Mouse (Mus musculus) ES-E14 (cell line): Measurements from ENCODE around the gene Cenps. TPM values are rescaled to one million over a fixed set of nuclear protein-coding genes. Genes with fewer than 3 reads are reported as not detected.

Source experiments
- DNase-seq: peaks from one replicate; pipeline ENCODE4 v3.0.0-alpha.2; 2013; ENCODE audit warnings: low read depth, low spot score
- H3K27ac ChIP-seq: 2 replicates; pipeline ENCODE4 v1.5.1; 2012; ENCODE audit warnings: low read depth, mild to moderate bottlenecking, low read length, moderate library complexity, mixed read lengths; ENCODE audit not compliant: poor library complexity, insufficient read depth, severe bottlenecking
- H3K36me3 ChIP-seq: 2 replicates; pipeline ENCODE4 v1.6.1; 2012; ENCODE audit warnings: mild to moderate bottlenecking, low read length, moderate library complexity, mixed read lengths; ENCODE audit not compliant: control insufficient read depth, poor library complexity, insufficient read depth, severe bottlenecking
- H3K4me1 ChIP-seq, 2 experiments: fragments of 150-350 bp in 1 of 2; sonication (generic) in 1 of 2; 2 replicates each; pipeline ENCODE4 v1.6.1; 2012; ENCODE audit warnings: low read length in 2 of 2, mild to moderate bottlenecking in 1 of 2, mixed read lengths in 1 of 2; ENCODE audit not compliant: control insufficient read depth in 2 of 2, insufficient read depth in 2 of 2, poor library complexity in 1 of 2
- H3K4me3 ChIP-seq, 2 experiments: fragments of 150-350 bp in 1 of 2; sonication (generic) in 1 of 2; 2 replicates each; pipeline ENCODE4 v1.5.1; 2012; ENCODE audit warnings: low read length in 2 of 2, low read depth in 1 of 2, mild to moderate bottlenecking in 1 of 2, mixed read lengths in 1 of 2; ENCODE audit not compliant: insufficient read depth in 1 of 2, poor library complexity in 1 of 2, severe bottlenecking in 1 of 2
- H3K9ac ChIP-seq: 2 replicates; pipeline ENCODE4 v1.6.1; 2012; ENCODE audit warnings: low read depth, mild to moderate bottlenecking, low read length, mixed read lengths; ENCODE audit not compliant: poor library complexity, insufficient read depth, severe bottlenecking
- H3K9me3 ChIP-seq: fragments of 150-350 bp; sonication (generic); 2 replicates; pipeline ENCODE4 v1.6.1; 2012; ENCODE audit warnings: low read depth, mild to moderate bottlenecking, low read length; ENCODE audit not compliant: control insufficient read depth, insufficient read depth
- CHD2 ChIP-seq: IDR thresholded peaks from 2 replicates; pipeline ENCODE4 v1.6.1; 2014; ENCODE audit warnings: mild to moderate bottlenecking, low read depth, low read length, inconsistent platforms
- HCFC1 ChIP-seq: IDR thresholded peaks from 2 replicates; pipeline ENCODE4 v1.6.1; 2012; ENCODE audit warnings: low read length, inconsistent platforms, borderline replicate concordance; ENCODE audit not compliant: insufficient read depth
- MAFK ChIP-seq: IDR thresholded peaks from 2 replicates; pipeline ENCODE4 v1.6.1; 2014; ENCODE audit warnings: mild to moderate bottlenecking, low read depth, low read length, inconsistent platforms; ENCODE audit not compliant: insufficient read depth
- ZC3H11A ChIP-seq: IDR thresholded peaks from 2 replicates; pipeline ENCODE4 v1.6.1; 2012; ENCODE audit warnings: low read depth, mild to moderate bottlenecking, inconsistent platforms, low read length, borderline replicate concordance
- ZNF384 ChIP-seq: IDR thresholded peaks from 2 replicates; pipeline ENCODE4 v1.6.1; 2012; ENCODE audit warnings: low read depth, low read length, inconsistent platforms
- in situ Hi-C, 2 experiments: fragments of 600-800 bp; cut with MboI; formaldehyde crosslinking; loops; one replicate each; pipeline ENCODE4 v1.15.1; 2025; ENCODE audit warnings: low sequenced_read_pairs in 2 of 2, inconsistent platforms in 1 of 2; ENCODE audit not compliant: unreplicated experiment in 2 of 2
- total RNA-seq: library from RNA; depleted of rRNA; stranded (reverse); fragments of 300-350 nt; gene quantifications from 2 replicates; pipeline ENCODE4 v1.2.3, GENCODE M21; 2012

The Cenps gene
- total RNA-seq, 1 experiment = 15.2 TPM

DNA sequence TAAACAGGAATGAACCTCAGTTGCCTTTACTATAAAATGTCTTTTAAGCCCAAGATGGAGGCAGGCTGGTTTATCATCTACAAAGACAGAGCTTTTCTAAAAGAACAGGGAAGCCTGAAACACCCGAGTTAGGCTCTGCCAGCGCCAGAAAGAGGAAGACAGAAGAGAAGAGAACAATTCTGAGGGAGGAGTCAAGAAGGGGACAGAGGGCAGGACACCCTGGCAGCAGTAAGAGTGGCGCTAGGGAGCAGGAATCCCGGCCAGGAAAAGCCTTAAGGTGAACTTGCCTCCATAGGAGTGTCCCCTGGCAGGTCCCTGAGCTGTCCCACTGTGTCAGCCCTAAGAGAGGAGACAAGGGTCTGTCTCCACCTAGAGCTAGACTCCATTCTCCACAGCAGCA lies 6.2 kb upstream of the Cenps start:
- Histone ChIP-seq H3K36me3 (no peaks in the 10 kb centered on the region), H3K4me3 (no peak overlapping the region), H3K9me3 (no peaks in the 10 kb centered on the region), H3K9ac (no peak overlapping the region), H3K27ac (no peak overlapping the region), H3K4me1 (peaks cover 0 to 3% of the 10 kb centered on the region in 2 experiments; a peak in 1 of 4 replicates)
- in situ Hi-C loops = no loop called here
- no peak for TF ChIP-seq ZC3H11A
- TF ChIP-seq HCFC1 = no peak
- no peak for TF ChIP-seq ZNF384
- TF ChIP-seq CHD2 = no peak
- TF ChIP-seq MAFK = no peak
- DNase-seq = no peak

DNA sequence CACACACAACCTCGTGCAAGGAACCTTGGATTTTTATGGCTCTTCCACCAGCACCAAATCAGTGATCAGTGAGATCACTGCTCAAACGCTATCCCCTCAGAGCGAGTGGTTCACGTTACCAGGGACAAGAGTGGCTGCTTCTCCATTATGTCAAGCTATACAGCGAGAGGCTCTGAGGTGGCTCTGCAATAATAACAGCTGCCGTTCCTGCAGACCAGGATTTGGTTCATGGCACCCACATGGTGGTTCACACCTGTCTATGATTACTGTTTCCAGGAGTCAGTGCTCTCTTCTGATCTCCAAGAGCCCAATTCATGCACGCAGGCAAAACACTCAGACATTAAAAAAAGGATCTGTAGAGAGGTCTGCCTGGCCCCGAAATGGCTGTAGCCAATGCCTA lies 1.1 kb upstream of the Cenps start:
- Histone ChIP-seq H3K36me3 (no peaks in the 10 kb centered on the region), H3K9ac (no peak overlapping the region), H3K4me3 (no peak overlapping the region), H3K9me3 (no peaks in the 10 kb centered on the region), H3K27ac (no peak overlapping the region), H3K4me1 (peaks cover 0 to 3% of the 10 kb centered on the region in 2 experiments; a peak in 1 of 4 replicates)
- TF ChIP-seq MAFK = no peak
- TF ChIP-seq HCFC1 = no peak
- TF ChIP-seq CHD2 = no peak
- TF ChIP-seq ZC3H11A = no peak
- no peak for TF ChIP-seq ZNF384
- no peak for DNase-seq
- in situ Hi-C loops = no loop called here

DNA sequence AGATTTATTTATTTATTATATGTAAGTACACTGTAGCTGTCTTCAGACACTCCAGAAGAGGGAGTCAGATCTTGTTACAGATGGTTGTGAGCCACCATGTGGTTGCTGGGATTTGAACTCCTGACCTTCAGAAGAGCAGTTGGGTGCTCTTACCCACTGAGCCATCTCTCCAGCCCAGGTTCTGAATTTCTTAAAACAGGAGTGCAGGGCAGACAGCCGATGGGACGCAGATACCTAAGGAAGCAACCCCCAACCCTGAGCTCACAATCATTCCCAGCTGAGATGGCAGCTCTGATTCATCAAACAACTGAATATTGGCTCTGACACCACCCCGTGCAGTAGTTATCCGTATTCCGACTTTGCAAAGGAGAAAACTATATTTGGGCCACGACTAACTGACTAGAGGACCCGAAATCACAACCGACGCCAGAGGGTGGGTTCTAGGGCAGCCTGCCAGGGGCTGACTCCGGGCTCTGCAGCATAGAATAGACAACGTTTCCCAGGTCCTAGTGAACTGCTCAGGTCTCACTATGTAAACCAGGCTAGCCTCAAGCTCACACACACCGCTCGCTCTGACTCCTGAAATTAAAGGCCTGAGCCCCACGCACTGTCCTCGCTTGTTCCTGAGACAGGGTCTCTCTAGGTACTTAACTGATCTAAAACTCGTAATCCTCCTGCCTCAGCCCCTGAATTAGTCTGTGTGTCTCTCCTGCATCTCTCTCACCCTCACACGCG lies 1.1 kb downstream of the Cenps start:
- Histone ChIP-seq H3K4me3 (peak overlapping the region; percentile 74 to 92), H3K4me1 (peaks cover 2 to 10% of the 10 kb centered on the region in 2 experiments; a peak in 2 of 4 replicates), H3K9me3 (no peaks in the 10 kb centered on the region), H3K27ac (no peak overlapping the region), H3K36me3 (peaks cover 8% of the 10 kb centered on the region), H3K9ac (peak overlapping the region; percentile 92)
- no peak for TF ChIP-seq ZNF384
- TF ChIP-seq MAFK = no peak
- TF ChIP-seq CHD2 = no peak
- no peak for TF ChIP-seq ZC3H11A
- TF ChIP-seq HCFC1 = no peak
- in situ Hi-C loops = no loop called here
- no peak for DNase-seq

DNA sequence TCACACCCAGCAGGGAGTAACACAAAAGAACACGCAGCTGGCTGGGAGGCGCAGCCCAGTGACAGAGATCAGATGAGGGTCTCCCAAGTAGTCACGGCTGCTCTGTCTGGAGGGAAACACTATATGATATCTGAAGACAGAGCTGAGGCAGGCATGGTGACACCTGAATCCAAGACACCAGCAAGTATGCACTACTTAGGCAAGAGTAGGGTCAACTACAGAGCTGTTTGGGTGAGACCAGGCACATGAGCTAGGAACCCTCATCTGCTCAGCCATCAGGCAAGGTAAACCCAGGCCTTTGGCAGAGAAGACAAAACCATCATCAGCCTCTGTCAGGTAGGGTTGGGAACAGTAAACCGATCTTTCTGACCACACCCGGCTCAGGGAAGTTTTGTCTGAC lies 4.0 kb downstream of the Cenps start:
- H3K9ac ChIP-seq = no peak overlapping the region
- peaks cover 24% of the 10 kb centered on the region for H3K36me3 ChIP-seq
- no peak overlapping the region for H3K4me3 ChIP-seq
- no peak overlapping the region for H3K27ac ChIP-seq
- no peaks in the 10 kb centered on the region for H3K9me3 ChIP-seq
- peaks cover 2 to 12% of the 10 kb centered on the region in 2 experiments; a peak in 2 of 4 replicates for H3K4me1 ChIP-seq
- no peak for DNase-seq
- in situ Hi-C loops = no loop called here
- TF ChIP-seq HCFC1 (no peak), CHD2 (no peak), ZC3H11A (no peak), ZNF384 (no peak), MAFK (no peak)
